Mouse (Mus musculus) spleen, postnatal 14 days (tissue): ENCODE results near the gene March6.

Experiments
- DNase-seq, 2 experiments: peaks; one replicate each; pipeline ENCODE4 v3.0.0; 2021 to 2022; ENCODE audit warnings: low spot score in 2 of 2

The March6 gene

DNA sequence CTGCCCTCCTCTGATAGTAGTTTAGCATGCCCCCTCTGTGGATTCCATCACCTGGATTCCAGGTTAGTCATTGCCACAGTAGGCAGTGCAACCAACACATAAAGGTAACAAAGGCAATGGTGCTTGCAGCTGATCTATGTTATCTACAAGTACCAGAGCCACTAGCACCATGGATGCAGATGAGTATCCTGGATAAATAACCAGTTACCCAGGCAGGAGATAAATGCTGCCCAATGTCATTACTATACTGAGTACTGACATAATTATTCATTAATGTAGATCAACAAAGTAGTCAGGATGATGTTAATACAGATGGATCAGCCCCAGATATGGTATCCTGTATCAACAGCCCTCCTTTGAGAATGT, 19.5 kb downstream of the March6 start:
- no peak for DNase-seq

DNA sequence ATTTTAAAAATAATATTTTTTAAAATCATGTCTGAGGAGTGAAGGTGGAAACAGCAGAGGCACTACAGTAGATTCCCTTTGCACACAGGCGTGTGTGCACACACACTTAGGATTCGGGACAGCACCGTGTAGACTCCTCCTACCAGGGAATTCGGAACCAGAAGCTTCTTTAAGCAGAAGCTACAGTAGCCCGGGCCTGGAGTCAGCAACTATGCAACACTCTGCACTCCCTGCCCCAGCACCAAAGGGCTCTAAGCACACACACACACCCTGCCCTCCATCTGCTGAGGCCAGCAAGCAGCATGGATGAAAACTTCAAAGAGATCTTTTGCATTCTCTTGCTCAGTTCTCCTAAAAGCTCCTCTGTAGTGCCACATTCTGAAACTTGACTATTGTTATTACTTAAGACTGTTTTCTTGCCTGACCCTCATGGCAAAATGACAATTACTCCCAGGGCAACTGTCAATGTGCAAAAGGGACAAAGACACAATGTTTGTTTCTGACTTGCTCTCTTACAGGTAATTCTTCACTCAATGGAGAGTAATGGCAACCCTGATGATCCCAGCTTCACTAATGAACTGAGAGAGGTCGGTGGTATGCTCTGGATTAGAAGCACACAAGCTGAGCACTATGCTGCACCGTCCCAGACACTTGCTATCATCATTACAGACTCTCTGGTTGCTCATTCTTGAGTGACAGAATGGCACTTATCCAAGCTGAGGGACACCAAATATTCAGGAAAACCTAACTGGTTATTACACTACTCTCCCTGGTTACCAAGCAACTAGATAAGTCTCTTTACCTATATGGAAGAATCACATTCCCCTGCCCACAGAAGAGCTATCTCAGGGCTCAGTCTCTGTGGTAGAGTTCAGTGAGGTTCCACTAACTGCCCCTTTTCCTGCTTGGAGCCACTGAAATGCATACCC, 20.1 kb downstream of the March6 start:
- no peak for DNase-seq

DNA sequence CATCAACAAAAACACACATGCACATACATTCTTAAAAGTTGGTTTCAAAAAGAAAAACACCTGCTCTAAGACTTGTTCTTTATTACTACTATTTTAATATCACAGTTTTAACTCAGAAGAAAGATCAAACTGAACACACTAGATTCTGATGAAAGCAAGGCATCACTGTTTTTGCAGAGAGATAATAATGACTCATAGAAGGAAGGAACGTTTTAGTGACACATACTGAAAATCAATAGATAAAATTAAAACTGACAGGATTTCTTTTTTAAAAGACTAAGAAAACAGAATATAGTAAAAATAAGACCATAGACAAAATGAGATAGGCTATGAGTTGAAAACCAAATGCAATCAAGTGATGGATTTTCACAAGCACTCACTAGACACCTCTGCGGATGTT, 25.8 kb downstream of the March6 start:
- no peak for DNase-seq

DNA sequence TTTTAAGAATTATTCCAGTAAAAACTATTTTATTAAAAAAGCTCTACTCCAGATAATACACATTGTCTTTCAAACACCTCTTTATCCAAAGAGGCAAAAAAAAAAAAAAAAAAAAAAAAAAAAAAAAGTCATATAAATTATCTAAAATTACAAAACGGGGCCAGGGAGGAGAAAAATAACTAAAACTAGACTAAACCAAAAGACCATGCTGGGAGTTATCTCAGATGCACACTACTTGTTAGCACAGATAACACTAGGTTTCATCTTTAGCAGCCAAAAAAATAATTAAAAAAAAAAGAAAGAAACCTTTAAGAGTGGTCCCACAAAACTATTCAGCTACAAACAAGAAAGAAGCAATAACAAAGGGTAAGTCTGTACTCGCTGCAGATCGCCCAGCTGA, 27.4 kb downstream of the March6 start:
- DNase-seq = no peak

DNA sequence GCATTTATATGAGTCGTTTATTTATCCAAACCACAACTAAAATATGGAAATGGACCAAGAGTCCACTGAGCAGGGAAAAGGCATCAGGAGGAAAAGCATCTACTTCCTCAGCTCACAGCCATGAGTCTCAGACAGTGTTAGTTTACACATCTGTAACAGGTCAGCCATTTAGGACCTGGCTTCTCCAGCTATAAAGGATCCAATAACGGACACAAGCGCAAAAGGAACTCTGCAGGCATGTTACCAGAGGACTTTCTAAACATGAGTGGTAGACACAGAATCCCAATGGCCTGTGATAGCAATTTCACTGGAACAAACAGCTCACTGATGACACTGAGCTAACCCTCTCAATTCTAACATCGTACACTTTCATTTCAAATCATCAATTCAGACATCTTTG, 27.9 kb downstream of the March6 start:
- no peak for DNase-seq

DNA sequence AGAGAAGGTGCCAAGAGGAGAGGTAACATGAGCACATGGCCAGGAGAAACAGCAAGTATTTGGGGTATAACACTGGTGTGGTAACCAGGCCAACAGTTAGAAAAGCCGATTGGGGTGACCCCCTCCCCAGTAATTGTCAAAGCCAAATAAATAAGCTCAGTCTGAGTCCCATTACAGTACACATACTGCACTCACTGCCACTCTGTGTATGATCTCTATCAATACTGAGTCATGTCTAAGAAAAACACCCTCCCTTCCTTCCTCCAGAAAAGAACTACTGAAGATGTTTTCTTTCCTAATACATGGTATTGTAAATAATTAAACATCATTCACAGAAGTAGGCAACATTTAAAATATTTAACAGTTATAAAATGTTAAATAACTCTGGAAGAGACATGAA, 28.5 kb downstream of the March6 start:
- DNase-seq = no peak

DNA sequence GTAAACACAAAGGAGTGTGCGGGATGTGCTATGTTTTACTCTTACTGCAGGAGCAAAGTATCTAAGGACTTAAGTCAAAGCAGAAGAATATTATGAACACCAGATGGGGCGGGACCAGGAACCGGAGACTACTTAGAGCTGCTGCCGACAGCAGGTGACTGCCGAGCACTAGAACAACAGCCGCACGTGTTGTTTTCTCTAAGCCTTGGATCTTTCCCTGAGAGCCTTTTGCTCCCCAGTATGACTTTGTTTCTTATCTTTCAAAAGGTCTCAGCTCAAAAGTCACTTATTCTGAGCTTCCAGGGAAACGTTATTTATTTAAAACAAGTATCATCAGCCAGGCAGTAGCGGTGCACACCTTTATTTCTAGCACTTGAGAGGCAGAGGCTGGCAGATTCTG, 36.0 kb downstream of the March6 start:
- no peak for DNase-seq

DNA sequence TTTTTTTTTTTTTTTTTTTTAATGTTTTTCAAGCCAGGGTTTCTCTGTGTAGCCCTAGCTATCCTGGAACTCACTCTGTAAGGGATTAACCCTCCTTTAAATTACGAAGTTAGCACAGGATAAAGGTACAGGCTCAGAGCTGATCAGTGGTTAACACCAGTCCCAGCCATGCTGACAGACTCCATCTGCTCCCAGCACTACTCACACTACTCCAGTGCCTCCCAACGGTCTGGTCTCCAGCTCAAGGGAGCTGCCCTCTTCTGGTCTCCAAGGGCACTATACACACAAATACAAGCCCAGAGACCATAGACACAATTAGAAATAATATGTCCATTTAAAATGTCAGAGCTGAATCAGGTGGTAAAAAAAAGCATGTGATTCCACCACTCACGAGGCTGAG, 36.5 kb downstream of the March6 start:
- DNase-seq = no peak

DNA sequence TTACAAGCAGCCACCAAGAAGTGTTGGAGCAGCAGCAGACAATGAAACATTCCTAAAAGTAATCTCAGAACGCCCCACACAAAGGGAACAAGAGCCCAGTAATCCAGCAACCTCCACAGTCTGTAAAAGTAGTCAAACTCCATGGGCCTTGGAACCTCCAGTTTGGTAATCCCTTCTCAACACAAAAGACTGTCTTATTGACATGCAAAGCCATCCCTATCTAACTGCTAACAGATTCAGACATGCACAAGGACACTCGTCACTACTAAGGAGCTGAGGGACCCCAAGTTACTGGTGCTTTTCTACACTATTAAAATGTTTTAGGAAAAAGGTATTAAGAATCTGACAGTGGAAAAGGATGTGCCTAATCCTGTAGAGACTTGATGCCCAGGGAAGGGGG, 43.4 kb downstream of the March6 start:
- DNase-seq = no peak

DNA sequence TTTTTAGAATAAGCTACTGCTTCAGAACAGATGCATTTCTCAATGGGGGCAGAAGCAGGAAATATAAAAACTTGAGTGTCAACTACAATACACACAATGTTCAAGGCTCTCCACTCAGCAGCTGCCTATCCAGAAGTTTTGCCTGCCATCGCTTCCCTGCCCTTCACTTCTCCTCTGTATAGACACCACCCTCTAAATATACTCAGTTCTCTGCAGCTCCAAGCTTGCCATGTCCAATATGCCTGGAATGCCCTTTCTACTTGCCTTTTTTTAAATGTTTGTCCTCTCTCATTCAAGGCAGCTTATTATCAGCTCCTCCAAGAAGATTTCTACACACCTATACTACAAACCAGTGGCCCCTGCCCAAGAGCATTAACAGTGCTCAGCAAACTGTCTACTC, 54.2 kb downstream of the March6 start:
- no peak for DNase-seq

DNA sequence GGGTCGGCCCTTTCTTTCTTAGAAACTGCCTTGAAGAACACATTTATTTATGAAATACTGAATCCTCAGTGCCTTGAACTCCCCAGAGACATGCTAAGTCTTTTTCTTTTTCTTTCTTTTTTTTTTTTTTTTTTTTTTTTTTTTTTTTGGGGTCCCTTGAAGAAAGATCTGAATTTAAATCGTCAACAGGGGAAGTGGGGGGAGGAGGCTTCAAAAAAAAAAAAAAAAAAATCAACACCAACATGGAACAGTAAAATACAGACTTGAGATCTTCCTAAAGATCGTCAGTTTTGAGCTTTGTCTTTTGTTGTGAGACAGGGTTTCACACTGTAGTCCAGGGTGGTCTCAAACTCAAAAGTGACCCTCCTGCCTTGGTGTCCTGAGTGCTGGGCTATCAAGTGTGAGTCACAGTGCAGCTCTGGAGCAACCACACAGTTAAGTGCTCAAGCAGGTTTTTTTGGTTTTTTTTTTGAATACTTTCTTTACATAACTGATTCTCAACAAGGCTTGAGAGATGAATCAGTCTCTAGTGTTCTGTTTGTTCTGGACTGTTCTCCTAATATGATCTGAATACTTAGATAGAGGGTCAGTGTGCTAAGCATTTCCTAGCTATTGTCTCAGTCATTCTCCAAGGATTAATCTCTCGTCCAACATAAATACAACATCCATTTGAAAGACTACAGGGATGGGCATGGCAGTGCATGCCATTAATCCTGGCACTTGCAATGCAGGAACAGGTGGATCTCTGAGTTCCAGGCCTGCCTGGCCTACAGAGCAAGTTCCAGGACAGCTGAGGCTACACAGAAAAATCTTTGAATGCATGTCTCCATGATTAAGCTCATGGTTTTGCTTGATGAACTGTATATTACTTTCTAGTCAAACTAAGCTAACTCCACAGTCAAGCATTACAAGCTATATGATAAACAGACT, 57.9 kb downstream of the March6 start:
- no peak for DNase-seq

DNA sequence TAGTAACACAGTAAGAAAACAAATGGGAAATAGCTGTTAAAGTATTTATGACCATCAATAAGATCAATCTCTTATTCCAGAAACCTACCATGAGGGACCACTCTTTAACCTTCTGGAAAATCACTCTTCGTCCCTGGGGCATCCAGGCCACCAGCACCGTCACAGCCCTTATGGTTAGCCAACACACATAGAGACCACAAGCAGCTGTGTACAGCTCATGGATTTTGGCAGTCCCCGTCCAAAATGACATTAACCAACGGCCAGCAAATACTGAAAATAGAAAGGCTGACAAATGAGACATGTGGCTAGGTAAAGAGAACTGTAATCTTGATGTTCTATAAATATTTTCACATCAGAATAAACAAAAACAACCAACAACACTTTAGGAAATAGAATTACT, 59.3 kb downstream of the March6 start:
- no peak for DNase-seq

DNA sequence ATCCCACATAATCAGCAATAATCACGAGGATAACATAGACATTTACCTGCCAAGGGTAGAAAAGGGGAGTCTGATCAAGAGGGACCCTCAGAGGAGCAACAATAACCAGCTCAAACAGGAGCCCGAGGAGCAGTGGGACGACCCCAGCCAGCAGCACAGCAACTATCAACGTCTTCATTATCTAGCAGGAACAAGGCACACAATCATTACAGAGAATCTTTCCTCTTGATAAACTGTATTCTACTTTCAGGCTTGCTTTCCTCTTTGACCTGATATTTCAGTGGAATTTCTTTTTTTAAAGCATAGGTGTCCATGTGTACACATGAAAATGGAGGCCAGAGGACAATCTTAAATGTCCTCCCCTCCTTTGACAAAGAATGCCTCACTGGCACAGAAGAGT, 61.4 kb downstream of the March6 start:
- no peak for DNase-seq

DNA sequence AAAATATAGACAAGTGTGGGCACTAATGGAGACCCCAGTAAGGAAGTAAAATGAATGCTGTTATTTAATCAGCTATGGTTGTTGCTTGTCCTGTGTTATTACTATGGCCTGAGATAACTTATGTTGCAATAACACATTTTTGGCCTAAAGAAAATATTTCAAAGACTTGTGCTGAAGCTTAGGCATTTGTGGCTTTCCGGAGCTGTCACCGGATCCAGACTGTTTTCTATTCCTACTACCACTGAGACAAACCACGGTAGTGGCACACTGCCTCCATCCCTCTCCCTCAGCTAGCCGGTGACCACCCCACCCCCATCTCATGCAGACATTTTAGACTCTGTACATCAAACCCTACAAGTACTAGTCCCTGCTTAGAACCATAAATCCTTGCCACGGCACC, 62.0 kb downstream of the March6 start:
- DNase-seq = no peak

DNA sequence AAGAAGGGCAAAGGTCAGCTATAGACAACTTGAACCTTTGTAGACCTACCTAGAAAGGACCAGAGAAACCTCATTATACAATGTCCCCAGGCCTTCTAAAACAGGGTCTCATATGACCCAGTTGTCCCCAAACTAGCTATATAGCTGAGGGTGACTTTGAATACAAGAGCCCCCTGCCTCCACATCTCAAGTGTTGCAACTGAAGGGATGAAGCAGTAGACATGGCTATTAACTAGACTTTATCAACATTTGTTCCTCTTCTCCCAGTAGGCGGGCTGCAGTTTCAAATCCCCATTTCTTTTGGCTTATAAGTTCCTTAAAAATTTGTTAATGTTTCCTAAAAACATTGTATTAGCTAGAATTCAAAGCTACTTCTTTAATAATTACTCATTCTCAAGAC, 64.1 kb downstream of the March6 start:
- no peak for DNase-seq

DNA sequence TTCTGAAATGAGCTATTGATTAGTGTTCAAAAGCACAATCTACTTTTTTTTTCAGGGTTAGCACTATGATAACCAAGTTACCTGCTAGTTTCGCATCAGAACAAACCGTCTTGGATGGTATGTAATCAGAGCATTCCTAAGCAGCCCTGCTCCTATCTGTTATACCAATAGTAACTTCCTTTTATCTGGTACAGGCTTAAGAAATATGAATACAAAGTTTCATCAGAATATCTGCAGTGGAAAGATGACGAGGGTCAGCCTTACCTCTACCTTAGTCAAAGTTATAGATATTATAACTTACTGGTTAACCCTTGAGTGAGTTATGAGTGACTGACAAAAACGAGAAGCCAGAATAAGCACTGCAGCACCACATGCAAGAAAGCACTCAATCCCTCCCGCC, 64.6 kb downstream of the March6 start:
- no peak for DNase-seq

DNA sequence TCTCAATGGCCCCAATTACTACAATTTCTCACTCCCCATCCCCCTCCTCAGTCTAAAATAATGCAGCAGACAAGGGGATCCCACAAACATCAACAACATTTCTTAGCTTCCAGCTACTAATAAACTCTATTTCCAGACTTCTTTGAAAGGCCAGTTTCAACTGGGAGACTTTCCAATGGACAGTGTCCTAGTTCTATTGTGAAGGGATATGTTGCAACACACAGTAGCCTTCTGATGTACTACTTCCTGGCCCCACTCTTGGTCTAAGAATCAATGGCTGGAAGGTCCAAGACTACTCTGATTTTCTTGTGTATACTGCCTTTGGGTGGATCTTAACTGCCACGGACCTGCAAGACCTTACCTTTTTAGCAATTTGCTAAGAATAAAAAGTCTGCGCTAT, 65.0 kb downstream of the March6 start:
- no peak for DNase-seq

DNA sequence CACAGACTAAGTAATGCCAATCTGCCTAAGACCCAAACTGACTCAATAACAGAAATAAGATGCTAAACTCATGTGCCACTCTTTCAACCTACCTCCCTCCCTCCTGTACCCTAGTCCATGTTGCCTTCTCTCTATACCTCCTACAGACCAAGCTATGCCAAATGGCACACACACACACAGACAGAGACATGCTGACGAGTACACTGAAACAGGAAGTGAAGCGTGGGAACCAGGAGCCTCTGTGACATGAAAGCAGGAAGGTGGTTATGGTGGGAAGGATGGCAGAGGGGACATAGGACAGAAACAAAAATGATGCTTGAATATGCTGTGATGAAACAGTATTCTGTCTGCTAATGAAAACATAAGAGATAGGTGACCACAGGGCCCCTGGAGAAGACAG, 70.3 kb downstream of the March6 start:
- no peak for DNase-seq

DNA sequence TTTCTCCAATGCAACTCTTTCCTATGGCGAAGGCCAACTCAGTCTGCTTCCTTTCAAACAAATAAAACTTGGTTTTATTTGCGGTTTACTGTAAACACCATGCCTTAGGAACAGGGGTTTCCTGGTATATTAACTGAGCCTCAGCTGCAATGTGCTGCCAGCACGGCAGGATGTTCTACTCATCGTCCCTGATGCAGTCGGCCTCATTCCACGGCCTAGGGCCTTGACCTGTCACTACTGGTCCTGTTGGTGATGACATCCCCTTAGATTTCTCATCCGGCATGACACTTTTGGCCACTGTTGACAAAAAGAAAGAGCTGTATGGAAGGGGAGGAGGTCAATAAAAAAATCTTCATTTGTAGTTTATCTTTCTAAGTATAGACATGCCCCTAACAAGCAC, 72.8 kb downstream of the March6 start:
- DNase-seq = no peak

DNA sequence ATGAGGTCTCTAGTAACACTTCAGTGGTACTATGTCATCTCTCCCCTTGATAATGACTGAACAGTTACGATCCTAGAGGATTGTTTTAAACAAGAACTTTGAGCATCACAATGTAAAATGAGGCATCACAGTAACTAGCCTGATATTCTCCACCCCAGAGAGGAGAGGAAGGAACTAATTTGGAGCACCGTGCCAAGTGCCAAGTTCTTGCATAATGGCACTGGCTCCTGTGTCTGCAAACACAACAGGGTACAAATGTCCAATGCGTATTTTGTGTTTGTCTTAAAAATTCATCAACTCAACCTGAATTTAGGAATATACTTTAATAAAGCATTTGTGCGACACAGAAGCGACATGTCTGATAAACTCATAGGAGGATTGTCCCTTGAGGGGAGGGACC, 74.5 kb downstream of the March6 start:
- DNase-seq = no peak

DNA sequence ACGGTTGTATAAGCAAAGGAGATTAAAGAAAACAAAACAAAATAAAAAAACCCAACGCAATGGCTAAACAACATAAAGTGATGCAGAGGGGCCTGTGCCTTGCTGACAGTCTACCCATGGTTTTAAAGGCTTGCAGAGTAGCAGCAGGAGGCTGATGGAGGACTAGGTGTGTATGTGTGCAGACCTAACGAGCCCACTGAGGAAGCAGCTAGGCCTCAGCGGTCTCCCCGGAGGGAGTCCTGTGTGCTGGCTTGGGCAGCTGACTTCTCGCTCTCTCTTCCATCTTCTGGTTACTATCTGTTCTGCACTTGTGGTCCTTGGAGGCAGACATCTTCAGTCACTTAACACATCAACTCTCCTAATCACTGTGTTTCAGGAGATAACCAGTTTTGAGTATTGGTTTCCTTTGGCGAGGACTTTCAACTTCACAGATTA, 76.0 kb downstream of the March6 start:
- DNase-seq = no peak

DNA sequence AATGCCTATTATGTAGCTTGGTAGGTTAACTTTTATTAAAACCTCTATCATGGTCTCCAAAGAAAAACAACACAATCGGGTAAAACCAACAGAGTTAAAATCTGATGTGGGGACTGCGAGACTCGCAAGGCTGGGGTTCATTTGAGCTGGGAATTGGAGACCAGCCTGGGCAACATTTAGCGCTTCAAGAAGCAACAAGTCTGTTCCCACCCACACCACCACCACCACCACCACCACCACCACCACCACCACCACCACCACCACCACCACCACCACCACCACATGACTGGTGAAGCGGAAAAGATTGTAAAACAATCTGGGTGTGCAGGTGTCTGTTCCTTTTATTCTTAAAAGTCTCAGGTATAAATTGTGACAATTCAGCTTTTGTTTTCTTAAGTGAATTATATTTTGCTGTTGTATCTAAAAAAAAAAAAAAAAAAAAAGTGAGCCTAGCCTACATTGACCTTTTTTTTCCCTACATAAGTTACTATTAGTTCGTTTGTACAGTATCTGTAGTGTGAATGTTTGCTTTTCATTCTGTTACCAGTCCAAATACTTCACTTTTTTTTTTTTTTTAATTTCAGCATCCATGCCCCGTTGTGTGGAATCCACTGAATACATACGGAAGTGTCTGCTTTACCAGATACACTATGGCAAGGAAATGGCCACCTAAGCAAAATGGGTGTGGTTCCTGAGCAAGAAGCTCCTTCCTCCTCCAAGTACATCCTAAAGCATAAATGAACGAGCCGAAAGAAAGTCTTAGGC, 76.6 kb downstream of the March6 start:
- DNase-seq = no peak
